13 mouse cellular contexts compared by ENCODE assay signal in genomic region chr19:37443631-37444140, GRCm38 (mm10). TPM values are rescaled to one million over a fixed set of nuclear protein-coding genes. Genes with fewer than 3 reads are reported as not detected.
A peak's percentile ranks its signal among the peaks of the same experiment; 100 is the strongest.
DNase-seq lines count a peak whose midpoint lies in the region; ATAC-seq lines count a peak whose summit lies in the region.
"Had no signal": no experiment of that assay in that cellular context is flagged by ENCODE, and none has a peak within 500 bp of the region (broad histone marks: within the 10 kb centered on the region; RNA-seq: fewer than 3 reads in every experiment).

No protein-coding gene starts in this region.

- ATAC-seq in granulocyte monocyte progenitor cell, adult 5-6 weeks (replicated peaks; ENCODE audit: poor library complexity, severe bottlenecking) = peak; percentile 29
- no peak for ATAC-seq in activated CD4-positive, CD25-positive, alpha-beta regulatory T cell, adult 4 months
- ATAC-seq: forebrain, embryonic 14.5 days had no signal

- peak; percentile 19 for DNase-seq in adrenal gland, adult 8-10 months
- no peak for DNase-seq in adrenal gland, postnatal 25 days
- peak; percentile 12 to 18 for DNase-seq in kidney, postnatal 4 days
- no peak for DNase-seq in kidney, postnatal 25 days
- no peak for DNase-seq in retina, postnatal 1 day
- DNase-seq: cerebellum, adult 9-10 months; gastrocnemius, postnatal 25 days; lung, adult 2 months; lung, postnatal 36 days; thymus, postnatal 36 days had no signal

RNA-seq across cellular contexts. Expression of gene Hhex, which starts 9.1 kb away (rescaled TPM):
- 100 to 1,000 TPM in 2 of 4 experiments, 10 to 100 TPM in 2; 23.6 to 283 (median 97.2) TPM for total RNA-seq in adrenal gland, adult 8-10 months (2022)
- total RNA-seq in adrenal gland, postnatal 25 days (2021) = 27.0 and 29.7 TPM in 2 replicates
- 73.9 and 90.8 TPM in 2 replicates for total RNA-seq in granulocyte monocyte progenitor cell, adult 5-6 weeks (2014; fragmentation: Nextera tagmentation)
- total RNA-seq in granulocyte monocyte progenitor cell, adult 5-6 weeks (2017) = 18.9 and 22.1 TPM in 2 replicates
- 1 to 10 TPM in 1 of 2 experiments, not detected in 1; 1.1 TPM for polyA plus RNA-seq in activated CD4-positive, CD25-positive, alpha-beta regulatory T cell, adult 4 months (2017; shearing (Covaris generic))

Comparison
In these comparisons a context has a peak if more than half of its experiments do, and no peak if none do; other contexts are left out.
1. DNase-seq: peak in adrenal gland, adult 8-10 months (single experiment) and kidney, postnatal 4 days (2 of 2); none in adrenal gland, postnatal 25 days (single experiment), kidney, postnatal 25 days (0 of 2) and retina, postnatal 1 day (single experiment).